Mouse (Mus musculus) kidney, postnatal 0 days (tissue): ENCODE measurements around the gene Gmeb2. TPM values are rescaled to one million over a fixed set of nuclear protein-coding genes. Genes with fewer than 3 reads are reported as not detected.
A peak's percentile ranks its signal among the peaks of the same experiment; 100 is the strongest.

ENCODE experiments used
- ATAC-seq: fragments of 200-750 bp; cut with Nextera tagmentation; replicated peaks from 2 replicates; pipeline ENCODE4 v1.8.0; 2017; ENCODE audit warnings: low read depth, moderate number of reproducible peaks, moderate TSS enrichment, moderate library complexity; ENCODE audit not compliant: low FRiP score
- DNase-seq: peaks from one replicate; pipeline ENCODE4 v3.0.0-alpha.2; 2016; ENCODE audit warnings: low spot score
- H3K27ac ChIP-seq: fragments of 300-500 bp; sonication (generic); 2 replicates; pipeline ENCODE4 v1.5.1; 2014; ENCODE audit warnings: mild to moderate bottlenecking
- H3K27me3 ChIP-seq: fragments of 300-500 bp; sonication (generic); 2 replicates; pipeline ENCODE4 v1.6.1; 2014; ENCODE audit warnings: low read length, mixed read lengths; ENCODE audit not compliant: insufficient read depth
- H3K36me3 ChIP-seq: fragments of 300-500 bp; sonication (generic); 2 replicates; pipeline ENCODE4 v1.6.1; 2014; ENCODE audit warnings: low read length, mixed read lengths; ENCODE audit not compliant: insufficient read depth
- H3K4me1 ChIP-seq: fragments of 300-500 bp; sonication (generic); replicated peaks from 2 replicates; pipeline ENCODE4 v1.6.1; 2014; ENCODE audit warnings: antibody characterized with exemption, low read length, mixed read lengths; ENCODE audit not compliant: insufficient read depth
- H3K4me2 ChIP-seq: fragments of 300-500 bp; sonication (generic); 2 replicates; pipeline ENCODE4 v1.6.1; 2014; ENCODE audit warnings: mild to moderate bottlenecking, low read length, moderate library complexity, mixed read lengths
- H3K4me3 ChIP-seq: fragments of 300-500 bp; sonication (generic); replicated peaks from 2 replicates; pipeline ENCODE4 v1.5.1; 2014; ENCODE audit warnings: low read depth, low read length
- H3K9ac ChIP-seq: fragments of 300-500 bp; sonication (generic); 2 replicates; pipeline ENCODE4 v1.6.1; 2014; ENCODE audit warnings: low read depth, low read length
- H3K9me3 ChIP-seq: fragments of 300-500 bp; sonication (generic); replicated peaks from 2 replicates; pipeline ENCODE4 v1.6.1; 2016; ENCODE audit warnings: low read length, inconsistent platforms, mixed read lengths
- CTCF ChIP-seq: IDR thresholded peaks from 2 replicates; pipeline ENCODE4 v1.5.1; 2016; ENCODE audit warnings: antibody characterized with exemption, low read depth, mild to moderate bottlenecking, moderate library complexity
- WGBS: fragments of 180-500 bp; shearing (Covaris S2); extraction: QIAGEN DNeasy Blood & Tissue Kit; methylation state at CpG from one replicate; pipeline ENCODE4 v1.1.7; 2014; 5-methylcytosine and 5-hydroxymethylcytosine counted together
- polyA plus RNA-seq: library from polyadenylated mRNA; unstranded; fragments of >200 nt; fragmentation: Nextera tagmentation; extraction: Ambion mirVana; gene quantifications from 2 replicates; pipeline ENCODE4 v1.2.1, GENCODE M21; 2015

Gene Gmeb2
- polyA plus RNA-seq, 1 experiment from 2014 or later: 8.1 TPM

DNA sequence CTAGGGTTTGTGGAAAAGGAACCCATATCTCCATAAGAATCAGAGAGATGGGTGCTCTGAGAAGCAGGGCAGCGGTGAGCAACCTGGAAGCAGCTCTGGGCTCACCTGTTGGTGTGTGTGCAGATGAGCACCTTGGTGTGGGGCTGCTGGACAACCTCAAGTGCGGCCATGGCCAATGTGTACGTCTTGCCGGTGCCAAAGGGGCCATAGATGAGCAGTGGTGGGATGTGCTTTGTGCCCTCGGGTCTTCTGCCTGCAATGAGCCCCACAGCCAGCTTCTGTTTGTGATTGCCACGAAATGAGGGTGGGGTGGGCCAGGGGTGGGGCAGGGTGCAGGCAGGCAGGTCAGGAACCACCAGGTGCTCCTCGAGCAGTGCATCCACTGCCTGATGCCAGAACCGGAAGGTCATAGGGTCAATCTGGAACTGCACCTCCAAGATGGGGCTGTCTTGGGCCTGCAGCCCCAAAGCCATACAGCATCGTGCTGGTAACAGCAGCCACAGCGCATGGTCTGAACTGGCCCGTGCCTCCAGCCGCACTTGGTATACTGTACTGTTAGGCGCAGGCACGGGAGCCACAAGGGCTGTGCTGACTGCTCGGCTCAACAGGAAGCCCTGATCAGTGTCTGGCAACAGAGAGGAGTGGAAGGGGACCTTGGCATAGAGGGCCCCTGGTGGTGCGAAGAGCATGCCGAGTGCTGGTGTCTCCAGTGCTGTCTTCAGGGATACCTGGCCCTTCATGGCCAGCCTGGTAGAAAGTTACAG, 50.4 kb downstream of the Gmeb2 start:
- no peak for DNase-seq
- peaks cover 14% of the 10 kb centered on the region for H3K4me1 ChIP-seq
- H3K9ac ChIP-seq: no peak overlapping the region; the same call in 1 of the 2 replicates
- H3K4me3 ChIP-seq: no peak overlapping the region
- H3K4me2 ChIP-seq: no peak overlapping the region
- no peak for ATAC-seq
- no peaks in the 10 kb centered on the region for H3K9me3 ChIP-seq
- H3K27ac ChIP-seq: no peak overlapping the region
- WGBS: 92% methylated on average over 17 of the region's 17 CpGs
- H3K27me3 ChIP-seq: no peaks in the 10 kb centered on the region
- no peak for TF ChIP-seq CTCF
- H3K36me3 ChIP-seq: peaks cover 13% of the 10 kb centered on the region; the same call in 1 of the 2 replicates

DNA sequence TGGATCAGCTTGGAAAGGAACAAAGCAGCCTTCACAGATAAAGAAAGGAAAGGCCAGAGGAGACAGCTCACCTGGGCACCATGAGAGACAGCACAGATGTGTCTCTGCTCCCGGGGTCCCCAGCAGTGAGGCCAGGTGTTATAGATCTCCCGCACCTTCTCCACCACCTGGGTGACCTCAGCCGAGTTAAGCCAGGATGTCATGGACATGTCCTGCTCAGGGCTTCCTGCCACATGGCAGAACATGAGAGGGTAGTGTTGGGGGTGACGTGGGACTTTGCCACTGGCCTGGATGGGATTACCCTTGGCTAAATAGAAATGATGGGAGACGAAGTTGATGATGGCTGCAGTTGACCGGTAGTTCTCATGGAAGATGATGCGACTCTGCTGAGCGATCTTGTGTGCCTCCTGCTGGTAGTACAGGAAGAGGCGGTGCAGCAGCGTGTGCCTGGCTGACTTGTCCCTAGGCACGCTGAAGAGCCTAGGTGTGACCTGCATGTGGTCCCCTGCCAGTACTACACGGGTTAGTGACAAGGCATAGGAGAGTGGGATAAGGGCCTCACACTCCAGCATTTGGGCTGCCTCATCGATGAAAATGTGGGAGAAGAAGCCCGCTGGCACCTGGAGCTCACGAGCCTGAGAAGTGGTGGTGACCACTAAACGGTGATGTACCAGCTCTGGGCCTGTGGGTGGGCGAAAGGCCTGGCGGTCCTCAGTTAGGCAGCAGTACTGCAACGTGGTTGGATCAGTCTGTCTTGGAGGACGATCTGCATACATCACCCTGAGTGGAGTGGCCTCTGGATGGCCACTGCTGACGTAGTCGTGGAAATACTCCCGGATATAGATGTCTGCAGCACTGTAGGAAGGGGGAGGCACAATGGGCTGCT, 51.9 kb downstream of the Gmeb2 start:
- no peak overlapping the region for H3K27ac ChIP-seq
- H3K4me1 ChIP-seq: peaks cover 6% of the 10 kb centered on the region; the same call in 1 of the 2 replicates
- H3K36me3 ChIP-seq: peaks cover 13% of the 10 kb centered on the region; the same call in 1 of the 2 replicates
- H3K9ac ChIP-seq: no peak overlapping the region
- ATAC-seq: no peak
- no peak for DNase-seq
- peak; percentile 26; the same call in 1 of the 2 replicates for TF ChIP-seq CTCF
- no peaks in the 10 kb centered on the region for H3K27me3 ChIP-seq
- no peak overlapping the region for H3K4me3 ChIP-seq
- WGBS: 85% methylated on average over 23 of the region's 23 CpGs
- H3K4me2 ChIP-seq: no peak overlapping the region
- no peaks in the 10 kb centered on the region for H3K9me3 ChIP-seq

GRCm38 (mm10) chr2:181234680-181235079, 53.2 kb downstream of the Gmeb2 start:
- no peaks in the 10 kb centered on the region for H3K9me3 ChIP-seq
- no peaks in the 10 kb centered on the region for H3K27me3 ChIP-seq
- no peak overlapping the region for H3K27ac ChIP-seq
- DNase-seq: no peak
- no peak overlapping the region for H3K9ac ChIP-seq
- TF ChIP-seq CTCF: no peak
- 90% methylated on average over 11 of the region's 11 CpGs for WGBS
- H3K36me3 ChIP-seq: peaks cover 23% of the 10 kb centered on the region; the same call in 1 of the 2 replicates
- no peak for ATAC-seq
- H3K4me1 ChIP-seq: 0 out of 2 replicates have a peak, but pooled peaks cover under 1% of the 10 kb centered on the region
- no peak overlapping the region for H3K4me3 ChIP-seq
- H3K4me2 ChIP-seq: no peak overlapping the region

DNA sequence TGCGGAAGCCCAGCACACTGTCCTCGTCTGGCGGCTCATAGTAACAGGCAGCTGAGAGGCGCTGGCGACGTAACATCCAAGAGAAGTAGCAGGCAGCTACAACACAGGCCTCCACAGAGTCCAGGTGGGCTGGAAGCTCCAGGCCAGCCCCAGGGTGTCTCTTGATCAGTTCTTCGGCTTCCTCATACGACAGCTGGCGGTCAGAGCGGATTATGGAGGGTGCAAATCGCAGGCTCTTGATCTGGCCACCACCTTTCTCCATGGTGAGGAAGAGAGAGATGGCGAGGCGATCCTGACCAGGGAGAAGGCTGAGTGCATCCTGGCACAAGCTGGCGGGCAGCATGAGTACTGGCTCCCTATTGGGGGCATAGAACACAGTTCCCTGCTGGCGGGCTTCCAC, 54.4 kb downstream of the Gmeb2 start:
- Histone ChIP-seq H3K9ac (no peak overlapping the region), H3K27me3 (no peaks in the 10 kb centered on the region), H3K36me3 (peaks cover 25% of the 10 kb centered on the region; the same call in 1 of the 2 replicates), H3K4me1 (no peaks in the 10 kb centered on the region), H3K9me3 (no peaks in the 10 kb centered on the region), H3K4me3 (no peak overlapping the region), H3K4me2 (no peak overlapping the region), H3K27ac (no peak overlapping the region)
- no peak for TF ChIP-seq CTCF
- ATAC-seq (no peak), DNase-seq (no peak)
- 94% methylated on average over 15 of the region's 15 CpGs for WGBS

GRCm38 (mm10) chr2:181231171-181231570, 56.7 kb downstream of the Gmeb2 start:
- DNase-seq (no peak), ATAC-seq (no peak)
- peaks cover 16% of the 10 kb centered on the region; the same call in 1 of the 2 replicates for H3K36me3 ChIP-seq
- H3K4me2 ChIP-seq: no peak overlapping the region
- 90% methylated on average over 19 of the region's 20 CpGs for WGBS
- no peaks in the 10 kb centered on the region for H3K4me1 ChIP-seq
- no peaks in the 10 kb centered on the region for H3K27me3 ChIP-seq
- H3K9me3 ChIP-seq: no peaks in the 10 kb centered on the region
- no peak overlapping the region for H3K9ac ChIP-seq
- no peak for TF ChIP-seq CTCF
- H3K4me3 ChIP-seq: no peak overlapping the region
- no peak overlapping the region for H3K27ac ChIP-seq

GRCm38 (mm10) chr2:181228335-181228734, 59.5 kb downstream of the Gmeb2 start:
- H3K27me3 ChIP-seq: no peaks in the 10 kb centered on the region
- no peak overlapping the region for H3K4me3 ChIP-seq
- DNase-seq (no peak), ATAC-seq (no peak)
- H3K4me2 ChIP-seq: no peak overlapping the region
- H3K27ac ChIP-seq: no peak overlapping the region
- no peaks in the 10 kb centered on the region for H3K4me1 ChIP-seq
- TF ChIP-seq CTCF: no peak
- 64% methylated on average over 1 of the region's 1 CpGs for WGBS
- no peak overlapping the region for H3K9ac ChIP-seq
- peaks cover 13% of the 10 kb centered on the region; the same call in 1 of the 2 replicates for H3K36me3 ChIP-seq
- H3K9me3 ChIP-seq: no peaks in the 10 kb centered on the region
